Mouse (Mus musculus) forebrain, embryonic 11.5 days (tissue): ENCODE measurements around the gene Dyrk2. TPM values are rescaled to one million over a fixed set of nuclear protein-coding genes. Genes with fewer than 3 reads are reported as not detected.

Source experiments
- ATAC-seq: fragments of 200-750 bp; cut with Nextera tagmentation; replicated peaks from 2 replicates; pipeline ENCODE4 v1.8.0; 2017; ENCODE audit warnings: moderate TSS enrichment; ENCODE audit not compliant: low FRiP score
- DNase-seq: peaks from one replicate; pipeline ENCODE4 v3.0.0-alpha.2; 2017; ENCODE audit warnings: low spot score
- H3K27ac ChIP-seq: fragments of 300-500 bp; sonication (generic); 2 replicates; pipeline ENCODE4 v1.5.1; 2014; ENCODE audit warnings: low read depth, low read length
- H3K27me3 ChIP-seq: fragments of 300-500 bp; sonication (generic); 2 replicates; pipeline ENCODE4 v1.6.1; 2014; ENCODE audit warnings: mild to moderate bottlenecking, low read length, mixed read lengths; ENCODE audit not compliant: control insufficient read depth, insufficient read depth
- H3K36me3 ChIP-seq: fragments of 300-500 bp; sonication (generic); 2 replicates; pipeline ENCODE4 v1.6.1; 2014; ENCODE audit warnings: mild to moderate bottlenecking, low read length, moderate library complexity, mixed read lengths; ENCODE audit not compliant: control insufficient read depth, insufficient read depth
- H3K4me1 ChIP-seq: fragments of 300-500 bp; sonication (generic); replicated peaks from 2 replicates; pipeline ENCODE4 v1.6.1; 2014; ENCODE audit warnings: low read length, mixed read lengths; ENCODE audit not compliant: control insufficient read depth, insufficient read depth
- H3K4me2 ChIP-seq: fragments of 300-500 bp; sonication (generic); 2 replicates; pipeline ENCODE4 v1.6.1; 2014; ENCODE audit warnings: low read depth, mild to moderate bottlenecking, low read length, moderate library complexity, mixed read lengths; ENCODE audit not compliant: severe bottlenecking
- H3K4me3 ChIP-seq: fragments of 300-500 bp; sonication (generic); 2 replicates; pipeline ENCODE4 v1.5.1; 2014; ENCODE audit warnings: low read depth, low read length
- H3K9ac ChIP-seq: fragments of 300-500 bp; sonication (generic); 2 replicates; pipeline ENCODE4 v1.6.1; 2014; ENCODE audit warnings: low read length
- H3K9me3 ChIP-seq: fragments of 300-500 bp; sonication (generic); 2 replicates; pipeline ENCODE4 v1.6.1; 2016; ENCODE audit warnings: low read length, mixed read lengths; ENCODE audit not compliant: control insufficient read depth
- WGBS: fragments of 180-500 bp; shearing (Covaris S2); extraction: QIAGEN DNeasy Blood & Tissue Kit; methylation state at CpG from one replicate; pipeline ENCODE4 v1.1.7; 2014; 5-methylcytosine and 5-hydroxymethylcytosine counted together
- polyA plus RNA-seq: library from polyadenylated mRNA; unstranded; fragments of >200 nt; fragmentation: Nextera tagmentation; extraction: Ambion mirVana; gene quantifications from 2 replicates; pipeline ENCODE4 v1.2.1, GENCODE M21; 2014

The Dyrk2 gene
- polyA plus RNA-seq, 1 experiment from 2014 or later, result 11.2 TPM

DNA sequence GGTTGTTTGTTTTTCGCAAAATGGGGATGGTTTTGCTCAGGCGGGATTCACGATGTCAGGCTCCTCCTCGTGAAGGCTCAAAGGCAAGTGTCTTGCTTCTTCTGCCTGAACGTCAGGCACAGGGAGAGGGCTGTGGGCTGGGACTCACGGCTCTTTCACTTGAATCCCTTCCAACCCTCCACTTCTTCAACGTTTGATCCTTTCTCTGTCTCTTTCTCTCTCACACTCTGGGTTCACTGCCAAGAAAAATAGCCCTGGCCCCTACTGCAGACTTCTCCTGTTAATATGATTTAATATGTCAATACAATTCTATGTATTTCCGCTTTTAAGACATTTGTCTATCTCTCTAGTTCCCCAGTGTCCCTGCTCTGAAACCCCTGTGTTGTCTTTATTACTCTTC is 32.4 kb downstream of the Dyrk2 start:
- H3K27ac ChIP-seq, result no peak overlapping the region
- no peak for DNase-seq
- H3K27me3 ChIP-seq, result no peaks in the 10 kb centered on the region
- H3K4me2 ChIP-seq, result no peak overlapping the region
- H3K4me3 ChIP-seq, result no peak overlapping the region
- H3K36me3 ChIP-seq, result no peaks in the 10 kb centered on the region
- no peaks in the 10 kb centered on the region for H3K4me1 ChIP-seq
- H3K9me3 ChIP-seq, result no peaks in the 10 kb centered on the region
- ATAC-seq, result no peak
- H3K9ac ChIP-seq, result no peak overlapping the region
- WGBS, result 79% methylated on average over 8 of the region's 8 CpGs

GRCm38 (mm10) chr10:118831190-118831589 is 38.8 kb downstream of the Dyrk2 start:
- Histone ChIP-seq H3K36me3 (no peaks in the 10 kb centered on the region), H3K4me1 (no peaks in the 10 kb centered on the region), H3K9ac (no peak overlapping the region), H3K27me3 (no peaks in the 10 kb centered on the region), H3K4me3 (no peak overlapping the region), H3K4me2 (no peak overlapping the region), H3K27ac (no peak overlapping the region), H3K9me3 (no peaks in the 10 kb centered on the region)
- WGBS, result 84% methylated on average over 8 of the region's 8 CpGs
- ATAC-seq (no peak), DNase-seq (no peak)

GRCm38 (mm10) chr10:118829641-118830040 is 40.4 kb downstream of the Dyrk2 start:
- Histone ChIP-seq H3K9ac (no peak overlapping the region), H3K4me3 (no peak overlapping the region), H3K9me3 (no peaks in the 10 kb centered on the region), H3K27ac (no peak overlapping the region), H3K36me3 (no peaks in the 10 kb centered on the region), H3K4me1 (no peaks in the 10 kb centered on the region), H3K27me3 (no peaks in the 10 kb centered on the region), H3K4me2 (no peak overlapping the region)
- WGBS, result 74% methylated on average over 2 of the region's 2 CpGs
- ATAC-seq, result no peak
- DNase-seq, result no peak

DNA sequence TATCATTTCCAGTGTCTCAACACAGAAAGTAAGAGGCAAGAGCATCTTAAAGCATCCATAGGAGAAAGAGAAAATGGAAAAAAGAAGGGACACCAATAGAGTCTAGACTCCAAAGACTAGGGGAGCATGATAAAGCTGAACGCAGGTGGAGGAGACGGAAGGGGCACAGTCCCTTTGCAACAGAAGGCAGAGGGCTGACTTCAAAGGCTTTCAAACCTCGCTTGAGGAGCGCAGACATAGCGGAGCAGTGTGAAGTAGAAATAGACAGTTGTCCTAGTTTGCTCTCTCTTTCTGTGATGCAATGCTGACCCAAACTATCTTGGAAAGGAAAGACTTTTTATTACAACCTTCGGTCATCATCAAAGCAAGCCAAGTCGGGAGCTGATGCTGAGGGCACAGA is 42.9 kb downstream of the Dyrk2 start:
- ATAC-seq (no peak), DNase-seq (no peak)
- H3K4me1 ChIP-seq, result no peaks in the 10 kb centered on the region
- no peak overlapping the region for H3K4me2 ChIP-seq
- H3K4me3 ChIP-seq, result no peak overlapping the region
- no peak overlapping the region for H3K9ac ChIP-seq
- H3K9me3 ChIP-seq, result no peaks in the 10 kb centered on the region
- H3K36me3 ChIP-seq, result no peaks in the 10 kb centered on the region
- no peaks in the 10 kb centered on the region for H3K27me3 ChIP-seq
- 94% methylated on average over 7 of the region's 7 CpGs for WGBS
- no peak overlapping the region for H3K27ac ChIP-seq

GRCm38 (mm10) chr10:118824830-118825229 is 45.2 kb downstream of the Dyrk2 start:
- no peak overlapping the region for H3K9ac ChIP-seq
- no peak for ATAC-seq
- H3K27ac ChIP-seq, result no peak overlapping the region
- H3K4me1 ChIP-seq, result no peaks in the 10 kb centered on the region
- H3K4me3 ChIP-seq, result no peak overlapping the region
- DNase-seq, result no peak
- no peak overlapping the region for H3K4me2 ChIP-seq
- 85% methylated on average over 8 of the region's 8 CpGs for WGBS
- H3K9me3 ChIP-seq, result no peaks in the 10 kb centered on the region
- no peaks in the 10 kb centered on the region for H3K36me3 ChIP-seq
- H3K27me3 ChIP-seq, result no peaks in the 10 kb centered on the region

GRCm38 (mm10) chr10:118820901-118821300 is 49.1 kb downstream of the Dyrk2 start:
- H3K4me3 ChIP-seq, result no peak overlapping the region
- H3K27me3 ChIP-seq, result no peaks in the 10 kb centered on the region
- no peaks in the 10 kb centered on the region for H3K9me3 ChIP-seq
- WGBS, result 52% methylated on average over 7 of the region's 7 CpGs
- no peak overlapping the region for H3K4me2 ChIP-seq
- ATAC-seq, result peak; percentile 88
- no peaks in the 10 kb centered on the region for H3K4me1 ChIP-seq
- H3K27ac ChIP-seq, result no peak overlapping the region
- H3K9ac ChIP-seq, result no peak overlapping the region
- H3K36me3 ChIP-seq, result no peaks in the 10 kb centered on the region
- DNase-seq, result no peak

- H3K9me3 ChIP-seq, result no peaks in the 10 kb centered on the region
- H3K27ac ChIP-seq, result no peak overlapping the region
- H3K4me2 ChIP-seq, result no peak overlapping the region
- H3K27me3 ChIP-seq, result no peaks in the 10 kb centered on the region
- WGBS, result 84% methylated on average over 4 of the region's 4 CpGs
- H3K9ac ChIP-seq, result no peak overlapping the region
- no peak overlapping the region for H3K4me3 ChIP-seq
- no peaks in the 10 kb centered on the region for H3K36me3 ChIP-seq
- H3K4me1 ChIP-seq, result no peaks in the 10 kb centered on the region
- DNase-seq (no peak), ATAC-seq (no peak)
Observed at GRCm38 (mm10) chr10:118819846-118820245, 50.2 kb downstream of the Dyrk2 start.

DNA sequence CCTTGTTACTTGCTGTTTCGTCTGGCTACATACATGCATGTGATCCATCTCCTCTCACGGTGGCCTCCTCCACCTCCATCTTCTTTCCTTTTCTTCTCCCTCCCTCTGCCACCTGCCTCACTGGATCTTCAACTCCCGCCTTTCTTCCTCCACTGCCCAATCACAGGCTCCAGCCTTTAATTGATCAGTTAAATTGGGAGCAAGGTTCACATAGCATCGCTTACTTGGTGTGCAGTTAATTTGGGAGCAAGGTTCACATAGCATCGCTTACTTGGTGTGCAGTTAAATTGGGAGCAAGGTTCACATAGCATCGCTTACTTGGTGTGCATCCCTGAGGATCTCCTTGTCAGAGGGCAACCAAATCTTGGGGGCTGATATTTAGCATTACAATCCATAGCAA is 52.9 kb downstream of the Dyrk2 start:
- Histone ChIP-seq H3K27me3 (no peaks in the 10 kb centered on the region), H3K9me3 (no peaks in the 10 kb centered on the region), H3K4me1 (no peaks in the 10 kb centered on the region), H3K27ac (no peak overlapping the region), H3K36me3 (no peaks in the 10 kb centered on the region), H3K4me3 (no peak overlapping the region), H3K4me2 (no peak overlapping the region), H3K9ac (no peak overlapping the region)
- DNase-seq, result no peak
- 92% methylated on average over 6 of the region's 6 CpGs for WGBS
- no peak for ATAC-seq

GRCm38 (mm10) chr10:118811945-118812344 is 58.1 kb downstream of the Dyrk2 start:
- no peak overlapping the region for H3K9ac ChIP-seq
- ATAC-seq, result no peak
- no peaks in the 10 kb centered on the region for H3K9me3 ChIP-seq
- H3K27ac ChIP-seq, result no peak overlapping the region
- no peak overlapping the region for H3K4me3 ChIP-seq
- 85% methylated on average over 6 of the region's 6 CpGs for WGBS
- no peaks in the 10 kb centered on the region for H3K27me3 ChIP-seq
- no peak overlapping the region for H3K4me2 ChIP-seq
- no peaks in the 10 kb centered on the region for H3K4me1 ChIP-seq
- no peak for DNase-seq
- H3K36me3 ChIP-seq, result no peaks in the 10 kb centered on the region
